Mouse (Mus musculus): Measurements from ENCODE around the gene Rdx. TPM values are rescaled to one million over a fixed set of nuclear protein-coding genes. Genes with fewer than 3 reads are reported as not detected.
"Not testable (repeated sequence)": the region's sequence is repeated elsewhere in the genome, so short reads cannot be mapped to it uniquely, and the experiment has no call there.

The Rdx gene
- polyA plus RNA-seq, 1 experiment: 59.2 TPM

- TF ChIP-seq CTCF (IDR thresholded peaks at IDR 0.05; ENCODE audit: borderline replicate concordance, extremely low read depth, insufficient read depth, insufficient read length) (no peak), POLR2A (IDR thresholded peaks at IDR 0.05; ENCODE audit: borderline replicate concordance, extremely low read depth, insufficient read depth, insufficient read length, poor library complexity, severe bottlenecking) (no peak)
Observed at GRCm38 (mm10) chr9:52059788-52060187, 12.8 kb downstream of the Rdx start.

GRCm38 (mm10) chr9:52070052-52070451 lies 23.1 kb downstream of the Rdx start:
- no peak for TF ChIP-seq CTCF (IDR thresholded peaks at IDR 0.05; ENCODE audit: borderline replicate concordance, extremely low read depth, insufficient read depth, insufficient read length)
- no peak for TF ChIP-seq POLR2A (IDR thresholded peaks at IDR 0.05; ENCODE audit: borderline replicate concordance, extremely low read depth, insufficient read depth, insufficient read length, poor library complexity, severe bottlenecking)
- DNase-seq (ENCODE audit: low read depth): no peak

More at GRCm38 (mm10) chr9:52059788-52060187, 12.8 kb downstream of the Rdx start:
- DNase-seq (ENCODE audit: low read depth): no peak

- not testable (repeated sequence) for DNase-seq (ENCODE audit: low read depth)
Observed at GRCm38 (mm10) chr9:52071352-52071751, 24.4 kb downstream of the Rdx start.

GRCm38 (mm10) chr9:52072202-52072601 lies 25.2 kb downstream of the Rdx start:
- TF ChIP-seq POLR2A (IDR thresholded peaks at IDR 0.05; ENCODE audit: borderline replicate concordance, extremely low read depth, insufficient read depth, insufficient read length, poor library complexity, severe bottlenecking) (no peak), CTCF (IDR thresholded peaks at IDR 0.05; ENCODE audit: borderline replicate concordance, extremely low read depth, insufficient read depth, insufficient read length) (no peak)
- DNase-seq (ENCODE audit: low read depth): peak; percentile 30

GRCm38 (mm10) chr9:52076089-52076488 lies 29.1 kb downstream of the Rdx start:
- TF ChIP-seq CTCF (IDR thresholded peaks at IDR 0.05; ENCODE audit: borderline replicate concordance, extremely low read depth, insufficient read depth, insufficient read length) (no peak), POLR2A (IDR thresholded peaks at IDR 0.05; ENCODE audit: borderline replicate concordance, extremely low read depth, insufficient read depth, insufficient read length, poor library complexity, severe bottlenecking) (no peak)
- DNase-seq (ENCODE audit: low read depth): peak; percentile 29

- TF ChIP-seq POLR2A (IDR thresholded peaks at IDR 0.05; ENCODE audit: borderline replicate concordance, extremely low read depth, insufficient read depth, insufficient read length, poor library complexity, severe bottlenecking) (no peak), CTCF (IDR thresholded peaks at IDR 0.05; ENCODE audit: borderline replicate concordance, extremely low read depth, insufficient read depth, insufficient read length) (no peak)
- no peak for DNase-seq (ENCODE audit: low read depth)
Observed at GRCm38 (mm10) chr9:52077692-52078091, 30.7 kb downstream of the Rdx start.

GRCm38 (mm10) chr9:52081979-52082378 lies 35.0 kb downstream of the Rdx start:
- no peak for DNase-seq (ENCODE audit: low read depth)
- TF ChIP-seq CTCF (IDR thresholded peaks at IDR 0.05; ENCODE audit: borderline replicate concordance, extremely low read depth, insufficient read depth, insufficient read length) (no peak), POLR2A (IDR thresholded peaks at IDR 0.05; ENCODE audit: borderline replicate concordance, extremely low read depth, insufficient read depth, insufficient read length, poor library complexity, severe bottlenecking) (no peak)

- TF ChIP-seq POLR2A (IDR thresholded peaks at IDR 0.05; ENCODE audit: borderline replicate concordance, extremely low read depth, insufficient read depth, insufficient read length, poor library complexity, severe bottlenecking) (no peak), CTCF (IDR thresholded peaks at IDR 0.05; ENCODE audit: borderline replicate concordance, extremely low read depth, insufficient read depth, insufficient read length) (no peak)
Observed at GRCm38 (mm10) chr9:52082414-52082813, 35.4 kb downstream of the Rdx start.

GRCm38 (mm10) chr9:52091752-52092151 lies 44.8 kb downstream of the Rdx start:
- DNase-seq (ENCODE audit: low read depth): no peak
- TF ChIP-seq POLR2A (IDR thresholded peaks at IDR 0.05; ENCODE audit: borderline replicate concordance, extremely low read depth, insufficient read depth, insufficient read length, poor library complexity, severe bottlenecking) (no peak), CTCF (IDR thresholded peaks at IDR 0.05; ENCODE audit: borderline replicate concordance, extremely low read depth, insufficient read depth, insufficient read length) (no peak)

More at GRCm38 (mm10) chr9:52082414-52082813, 35.4 kb downstream of the Rdx start:
- DNase-seq (ENCODE audit: low read depth): no peak

- TF ChIP-seq POLR2A (IDR thresholded peaks at IDR 0.05; ENCODE audit: borderline replicate concordance, extremely low read depth, insufficient read depth, insufficient read length, poor library complexity, severe bottlenecking): no peak
- no peak for TF ChIP-seq CTCF (IDR thresholded peaks at IDR 0.05; ENCODE audit: borderline replicate concordance, extremely low read depth, insufficient read depth, insufficient read length)
- DNase-seq (ENCODE audit: low read depth): no peak
Observed at GRCm38 (mm10) chr9:52092311-52092710, 45.3 kb downstream of the Rdx start.

GRCm38 (mm10) chr9:52093108-52093507 lies 46.1 kb downstream of the Rdx start:
- no peak for DNase-seq (ENCODE audit: low read depth)
- TF ChIP-seq CTCF (IDR thresholded peaks at IDR 0.05; ENCODE audit: borderline replicate concordance, extremely low read depth, insufficient read depth, insufficient read length) (no peak), POLR2A (IDR thresholded peaks at IDR 0.05; ENCODE audit: borderline replicate concordance, extremely low read depth, insufficient read depth, insufficient read length, poor library complexity, severe bottlenecking) (no peak)

GRCm38 (mm10) chr9:52094016-52094415 lies 47.0 kb downstream of the Rdx start:
- DNase-seq (ENCODE audit: low read depth): no peak
- no peak for TF ChIP-seq CTCF (IDR thresholded peaks at IDR 0.05; ENCODE audit: borderline replicate concordance, extremely low read depth, insufficient read depth, insufficient read length)
- TF ChIP-seq POLR2A (IDR thresholded peaks at IDR 0.05; ENCODE audit: borderline replicate concordance, extremely low read depth, insufficient read depth, insufficient read length, poor library complexity, severe bottlenecking): no peak

Measured in brain, embryonic 14.5 days (tissue).